Mouse (Mus musculus) B cell, adult 67 days (primary cell): ENCODE measurements around the gene Trim10. TPM values are rescaled to one million over a fixed set of nuclear protein-coding genes. Genes with fewer than 3 reads are reported as not detected.

Experiments used
- total RNA-seq, 2 experiments: library from RNA; stranded (reverse); gene quantifications; 4 replicates each; pipeline ENCODE4 v1.2.4; 2023

Gene Trim10
- under 1 TPM in 1 of 2 experiments, not detected in 1; 0.46 TPM for total RNA-seq

DNA sequence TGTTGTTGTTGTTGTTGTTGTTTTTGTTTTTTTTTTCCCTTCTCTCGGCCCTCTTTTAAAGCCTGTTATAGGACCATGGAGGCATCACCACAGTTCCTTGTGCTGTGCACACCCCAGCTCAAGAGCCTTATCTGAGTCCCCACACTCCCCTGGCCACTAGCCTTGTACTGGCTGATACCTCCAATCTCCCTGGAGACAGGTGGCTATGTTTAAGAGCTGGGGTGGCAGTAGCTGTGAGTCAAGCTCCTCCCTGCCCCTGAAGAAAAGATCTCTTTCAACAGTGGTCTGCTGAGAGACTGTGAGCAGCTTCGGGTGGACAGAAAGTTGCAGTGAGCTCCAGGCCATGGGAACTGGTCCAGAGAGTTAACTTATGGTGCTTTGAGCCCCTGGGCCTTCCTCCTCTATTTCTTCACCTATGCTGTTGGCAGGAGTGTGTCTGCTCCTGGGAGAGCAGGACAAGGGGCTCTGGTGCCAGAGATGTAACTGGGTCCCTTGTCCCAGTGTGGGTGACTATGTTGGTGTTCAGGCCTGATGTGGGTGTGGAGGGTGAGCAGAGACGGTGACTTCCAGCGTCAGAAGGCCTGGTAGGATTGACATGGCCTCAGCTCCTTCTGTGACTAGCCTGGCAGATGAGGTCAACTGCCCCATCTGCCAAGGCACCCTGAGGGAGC is at the start of gene Trim10:
Gene Trim10, plus strand, starts transcription at position 291 of the 671 bp plus-strand sequence.

DNA sequence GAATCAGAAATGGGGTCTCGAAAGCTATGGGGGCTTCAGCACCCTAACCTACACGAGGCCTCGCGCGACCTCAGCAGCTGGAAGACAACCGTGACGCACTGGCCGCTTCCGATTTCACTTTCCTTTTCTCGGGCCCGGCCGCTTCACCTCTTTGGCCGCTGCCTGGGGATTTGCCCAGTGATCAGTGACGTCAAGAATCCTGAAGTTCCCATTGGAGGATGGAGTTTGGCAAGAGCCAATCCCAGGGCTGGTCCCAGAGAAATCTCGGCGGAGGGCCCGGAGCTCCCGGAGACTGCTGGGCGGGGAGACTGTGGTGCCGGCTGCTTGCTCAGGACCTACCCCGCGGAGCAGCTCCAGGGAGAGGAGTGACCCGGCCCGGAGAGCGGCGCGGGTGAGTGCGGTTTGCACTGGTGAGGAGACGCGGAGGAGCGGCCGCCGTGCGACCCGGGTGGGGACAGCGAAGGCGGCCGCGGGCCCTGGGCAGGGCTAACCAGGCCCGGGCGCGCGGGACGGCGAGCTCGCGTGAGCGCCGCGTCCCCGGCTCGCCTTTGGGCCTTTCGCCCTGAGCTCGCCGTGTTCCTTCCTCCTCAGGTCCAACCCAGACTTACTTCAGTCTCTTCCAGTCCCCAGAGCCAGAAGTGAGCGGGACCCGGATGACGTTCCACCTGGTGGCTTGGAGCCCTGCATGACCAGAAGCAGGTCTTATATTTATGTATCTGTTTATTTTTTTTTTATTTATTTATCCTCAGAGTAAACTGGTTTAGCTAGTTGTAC is 32.3 kb upstream of the Trim10 start, which contains the start of gene Trim26:
Gene Trim26, plus strand, starts transcription at position 261 of the 774 bp plus-strand sequence.

DNA sequence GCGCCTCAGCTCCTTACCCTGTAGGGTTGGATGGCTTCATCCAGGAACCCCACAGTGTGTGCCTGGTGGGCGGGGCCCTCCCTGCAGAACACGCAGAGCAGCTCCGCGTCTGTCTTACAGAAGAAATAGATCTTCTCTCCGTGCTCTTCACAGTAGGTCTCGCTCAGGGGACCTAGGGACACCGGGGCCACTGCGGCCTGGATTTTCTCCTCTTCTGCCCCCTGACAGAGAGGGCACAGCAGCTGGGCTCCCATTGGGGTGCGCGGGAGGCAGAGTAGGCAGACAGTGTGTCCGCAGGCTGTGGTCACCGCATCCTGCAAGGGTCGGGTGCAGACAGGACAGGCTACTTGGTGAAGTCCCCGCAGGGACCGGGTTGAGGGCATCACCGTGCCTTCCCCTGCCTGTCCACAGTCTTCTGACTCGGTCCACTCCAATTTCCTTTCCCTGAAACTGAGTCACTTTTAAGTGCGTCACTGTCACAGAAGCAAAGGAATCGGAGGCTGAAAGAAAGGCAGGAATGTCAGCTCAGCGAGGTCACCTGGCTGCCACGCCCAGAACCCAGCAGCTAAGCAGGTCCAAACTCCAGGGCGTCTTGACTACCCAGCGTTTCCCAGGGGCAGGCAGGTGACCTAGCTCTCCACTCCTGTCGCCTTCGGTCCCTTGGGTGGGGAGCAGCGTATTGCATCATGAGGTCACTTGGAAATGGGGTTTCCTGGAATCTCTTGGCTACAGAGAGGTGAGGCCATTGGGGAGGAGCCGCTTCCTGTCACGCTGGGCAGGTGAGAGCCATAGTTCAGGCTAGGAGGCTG is 2.5 kb upstream of the Trim10 start, which contains the start of gene Trim15:
Gene Trim15, minus strand, starts transcription at position 492 of the 809 bp plus-strand sequence.

DNA sequence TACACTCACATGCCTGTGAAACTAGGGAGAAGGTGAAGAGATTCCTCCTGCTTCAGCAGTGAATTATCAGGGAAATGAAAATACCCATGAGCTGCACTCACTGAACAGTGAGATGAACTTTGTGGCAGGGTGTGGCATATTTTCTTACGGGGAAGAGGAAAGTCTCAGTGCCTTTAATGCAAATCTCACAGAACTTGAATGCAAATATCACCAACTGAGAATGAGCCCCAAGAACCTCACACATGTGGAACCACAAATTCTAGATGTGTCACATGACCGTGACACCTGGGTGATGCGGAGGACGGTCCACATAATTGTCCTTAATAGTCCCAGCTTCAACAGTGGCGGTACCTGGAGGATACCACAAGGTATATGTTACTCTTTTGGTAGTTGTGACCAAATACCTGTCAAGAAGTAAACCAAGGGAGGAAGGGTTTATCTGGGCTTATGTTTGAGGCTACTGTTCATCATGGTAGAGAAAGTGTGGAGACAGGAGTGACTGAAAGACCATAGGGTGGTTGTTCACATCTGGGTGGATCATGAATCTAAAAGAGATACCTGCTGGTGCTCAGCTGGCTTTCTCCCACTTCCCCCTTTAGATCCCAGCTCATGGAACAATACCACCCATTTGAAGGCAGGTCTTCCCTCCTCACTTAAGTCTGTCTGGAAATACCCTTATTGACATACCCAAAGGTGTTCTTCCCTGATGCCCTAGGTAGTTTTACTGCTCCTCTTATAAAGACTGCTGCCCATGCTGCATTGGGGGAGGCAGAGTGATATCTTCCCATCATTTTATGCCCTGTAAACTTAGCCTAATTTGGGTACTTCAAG is 20.9 kb downstream of the Trim10 start, which contains the start of gene Trim40:
Gene Trim40, minus strand, starts transcription at position 51 of the 831 bp plus-strand sequence.

DNA sequence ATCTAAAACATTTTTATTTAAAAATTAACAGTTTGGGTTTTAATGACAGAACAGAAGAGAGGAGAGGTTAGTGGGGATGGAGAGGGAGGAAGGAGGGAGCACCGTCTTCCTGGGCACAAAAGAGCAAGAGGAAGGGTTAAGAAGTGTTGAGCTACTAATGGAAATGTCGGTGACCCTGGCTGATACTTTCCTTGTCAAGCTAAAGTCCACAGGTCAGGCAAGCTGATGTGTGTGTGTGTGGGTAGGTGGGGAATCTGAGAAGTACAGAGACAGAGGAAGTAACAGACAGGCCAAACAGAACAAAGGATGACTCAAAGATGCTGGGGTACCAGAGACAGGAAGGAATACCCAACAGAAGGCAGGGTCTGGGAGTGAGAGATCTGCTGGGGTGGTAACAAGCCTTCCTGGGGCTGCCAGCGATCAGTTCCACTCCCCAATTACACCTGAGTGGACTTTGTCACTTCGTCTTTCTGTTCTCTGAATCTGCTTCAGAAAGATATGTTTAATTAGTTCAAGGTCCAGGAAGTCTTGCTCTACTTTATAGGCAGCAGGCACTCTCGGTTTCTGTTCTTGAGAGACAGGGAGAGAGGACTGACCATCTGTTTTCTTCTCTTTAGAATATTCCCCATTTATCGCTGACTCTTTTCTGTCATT is 28.3 kb downstream of the Trim10 start, which contains the start of gene Trim31:
Gene Trim31, plus strand, starts transcription at position 567 of the 654 bp plus-strand sequence.

Other genes with a start within 250 kb of the Trim10 start
- gene H2-M9, start 226.9 kb upstream of the Trim10 start, total RNA-seq: not detected
- gene H2-M1, start 197.4 kb upstream of the Trim10 start, total RNA-seq: not detected
- gene H2-M10.5, start 96.7 kb upstream of the Trim10 start, total RNA-seq: not detected
- gene H2-M10.6, start 57.4 kb upstream of the Trim10 start, total RNA-seq: not detected
- 100 to 1,000 TPM; 175 to 200 TPM for gene Trim26, start 32.4 kb upstream of the Trim10 start, total RNA-seq
- gene Trim15, start 2.4 kb upstream of the Trim10 start, total RNA-seq: not detected
- gene Trim40, start 20.5 kb downstream of the Trim10 start, total RNA-seq: under 1 TPM in 1 of 2 experiments, not detected in 1; 0.36 TPM
- not detected for gene Trim31, start 28.5 kb downstream of the Trim10 start, total RNA-seq
- gene Rnf39, start 73.3 kb downstream of the Trim10 start, total RNA-seq: not detected
- gene Ppp1r11, start 82.2 kb downstream of the Trim10 start, total RNA-seq: 100 to 1,000 TPM in 1 of 2 experiments, 10 to 100 TPM in 1; 95.2 to 105 TPM
- 10 to 100 TPM; 70.2 to 71.0 TPM for gene Znrd1, start 89.0 kb downstream of the Trim10 start, total RNA-seq
- 1 to 10 TPM; 1.6 to 7.4 TPM for gene Znrd1as, start 89.0 kb downstream of the Trim10 start, total RNA-seq
- not detected for gene 2410137M14Rik, start 111.7 kb downstream of the Trim10 start, total RNA-seq
- gene H2-M5, start 120.0 kb downstream of the Trim10 start, total RNA-seq: not detected
- gene Zfp57, start 131.6 kb downstream of the Trim10 start, total RNA-seq: not detected
- gene Mog, start 153.8 kb downstream of the Trim10 start, total RNA-seq: not detected
- gene Gabbr1, start 176.4 kb downstream of the Trim10 start, total RNA-seq: 10 to 100 TPM; 65.4 to 88.3 TPM
- gene Olfr90, start 218.9 kb downstream of the Trim10 start, total RNA-seq: under 1 TPM; 0.20 to 0.59 TPM
- gene Olfr91, start 228.7 kb downstream of the Trim10 start, total RNA-seq: not detected